Mouse (Mus musculus): Measurements from ENCODE around the gene Fam178b.

- TF ChIP-seq CTCF (IDR thresholded peaks at IDR 0.05; ENCODE audit: low read depth) (no peak), EP300 (IDR thresholded peaks at IDR 0.05; ENCODE audit: low read depth) (no peak)
Measured at GRCm38 (mm10) chr1:36572709-36573108, 110.3 kb downstream of the Fam178b start.
